Mouse (Mus musculus): ENCODE data around the gene Sardh.

DNA sequence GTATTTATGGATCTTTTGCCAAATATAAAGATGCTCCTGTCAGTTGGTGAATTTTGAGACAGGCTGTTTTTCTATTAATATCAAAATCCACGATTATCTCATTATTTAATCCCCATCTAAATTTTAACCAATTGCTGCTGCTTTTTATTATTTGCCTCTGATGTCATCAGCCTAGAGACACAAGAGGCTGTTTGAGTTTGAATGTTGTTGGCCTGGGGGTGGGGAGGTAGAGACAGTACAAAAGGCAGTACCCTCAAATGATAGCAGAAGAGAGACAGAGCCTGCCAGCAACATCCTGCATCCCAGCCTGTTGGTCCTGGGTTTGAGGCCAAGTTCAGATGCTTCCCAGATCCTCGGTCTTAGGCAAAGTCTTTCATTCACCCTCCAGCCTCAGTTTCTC is 73.9 kb downstream of the Sardh start:
- TF ChIP-seq CTCF (IDR thresholded peaks at IDR 0.05; ENCODE audit: insufficient read depth, low read depth, low read length): no peak
- TF ChIP-seq POLR2A (IDR thresholded peaks at IDR 0.05; ENCODE audit: insufficient read depth, low read depth, low read length): no peak
